Mouse (Mus musculus) MN1 (cell line): ENCODE data around the gene Hydin.
"Not testable (repeated sequence)": the region's sequence is repeated elsewhere in the genome, so short reads cannot be mapped to it uniquely, and the experiment has no call there.

ENCODE experiments used
- DNase-seq: peaks from one replicate; pipeline ENCODE4 v3.0.0-alpha.2; 2016; ENCODE audit warnings: low spot score

Gene Hydin

GRCm38 (mm10) chr8:110525229-110525628 lies 258.5 kb downstream of the Hydin start:
- DNase-seq: no peak

GRCm38 (mm10) chr8:110530008-110530762 lies 263.4 kb downstream of the Hydin start:
- no peak for DNase-seq

- DNase-seq: no peak
Measured at GRCm38 (mm10) chr8:110533781-110534180, 267.0 kb downstream of the Hydin start.

- no peak for DNase-seq
Measured at GRCm38 (mm10) chr8:110537849-110538248, 271.1 kb downstream of the Hydin start.

GRCm38 (mm10) chr8:110550343-110550742 lies 283.6 kb downstream of the Hydin start:
- DNase-seq: no peak

GRCm38 (mm10) chr8:110552111-110552510 lies 285.3 kb downstream of the Hydin start:
- not testable (repeated sequence) for DNase-seq

- DNase-seq: no peak
Measured at GRCm38 (mm10) chr8:110592641-110593040, 325.9 kb downstream of the Hydin start.

- no peak for DNase-seq
Measured at GRCm38 (mm10) chr8:110594164-110594563, 327.4 kb downstream of the Hydin start.

GRCm38 (mm10) chr8:110604556-110604955 lies 337.8 kb downstream of the Hydin start:
- peak; percentile 21 for DNase-seq

GRCm38 (mm10) chr8:110605401-110606015 lies 338.7 kb downstream of the Hydin start:
- DNase-seq: no peak

- DNase-seq: no peak
Measured at GRCm38 (mm10) chr8:110615730-110616129, 349.0 kb downstream of the Hydin start.

GRCm38 (mm10) chr8:110617801-110618358 lies 351.1 kb downstream of the Hydin start:
- DNase-seq: no peak

- peak; percentile 97 for DNase-seq
Measured at GRCm38 (mm10) chr8:110618391-110619207, 351.8 kb downstream of the Hydin start, which contains the start of gene Vac14. Gene Vac14, plus strand, starts transcription at chr8:110618585.

GRCm38 (mm10) chr8:110619208-110619574 lies 352.4 kb downstream of the Hydin start:
- DNase-seq: no peak

- peak; percentile 60 for DNase-seq
Measured at GRCm38 (mm10) chr8:110619919-110620318, 353.1 kb downstream of the Hydin start.

- no peak for DNase-seq
Measured at GRCm38 (mm10) chr8:110626431-110626830, 359.7 kb downstream of the Hydin start.

- DNase-seq: peak; percentile 76
Measured at GRCm38 (mm10) chr8:110629245-110630063, 362.7 kb downstream of the Hydin start.

- DNase-seq: no peak
Measured at GRCm38 (mm10) chr8:110630079-110630478, 363.3 kb downstream of the Hydin start.

- DNase-seq: peak; percentile 74
Measured at GRCm38 (mm10) chr8:110630571-110631071, 363.8 kb downstream of the Hydin start.

- DNase-seq: no peak
Measured at GRCm38 (mm10) chr8:110631201-110631600, 364.4 kb downstream of the Hydin start.

- DNase-seq: no peak
Measured at GRCm38 (mm10) chr8:110633814-110634213, 367.0 kb downstream of the Hydin start.
